Mouse (Mus musculus): ENCODE data around the gene Zc3hc1. TPM values are rescaled to one million over a fixed set of nuclear protein-coding genes. Genes with fewer than 3 reads are reported as not detected.

The Zc3hc1 gene
- polyA plus RNA-seq, 1 experiment = 13.8 TPM

DNA sequence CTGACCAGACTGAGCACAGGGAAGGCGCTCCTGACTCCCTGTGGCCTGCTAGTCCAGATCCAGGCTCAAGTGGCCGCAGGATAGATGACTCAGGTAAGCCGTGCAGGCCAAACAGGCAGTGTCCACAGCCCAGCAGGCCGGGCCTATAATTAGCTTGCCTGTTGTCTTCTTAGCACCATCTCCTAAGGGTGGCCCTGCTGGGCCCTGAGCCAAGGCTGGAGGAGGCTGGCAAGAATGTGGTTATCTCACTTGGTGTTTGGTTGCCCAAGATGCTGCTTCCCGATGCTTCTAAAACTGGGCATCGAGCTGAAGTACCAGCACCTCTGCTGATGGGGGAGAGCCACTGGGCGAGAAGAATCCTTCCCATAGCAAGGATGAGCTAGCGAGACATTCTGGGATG is 35.1 kb downstream of the Zc3hc1 start:
- DNase-seq = no peak
- H3K4me3 ChIP-seq (replicated peaks; ENCODE audit: extremely low read depth, low read depth, low read length) = no peak overlapping the region
- WGBS = 65% methylated on average over 8 of the region's 8 CpGs
- H3K4me1 ChIP-seq (ENCODE audit: control insufficient read depth, insufficient read depth, low read length) = no peaks in the 10 kb centered on the region; the same call in 1 of the 2 replicates
- TF ChIP-seq CTCF (IDR thresholded peaks at IDR 0.05; ENCODE audit: insufficient read depth, low read length) = no peak
- TF ChIP-seq POLR2A (IDR thresholded peaks at IDR 0.05; ENCODE audit: borderline replicate concordance, extremely low read depth, low read depth, low read length) = no peak

DNA sequence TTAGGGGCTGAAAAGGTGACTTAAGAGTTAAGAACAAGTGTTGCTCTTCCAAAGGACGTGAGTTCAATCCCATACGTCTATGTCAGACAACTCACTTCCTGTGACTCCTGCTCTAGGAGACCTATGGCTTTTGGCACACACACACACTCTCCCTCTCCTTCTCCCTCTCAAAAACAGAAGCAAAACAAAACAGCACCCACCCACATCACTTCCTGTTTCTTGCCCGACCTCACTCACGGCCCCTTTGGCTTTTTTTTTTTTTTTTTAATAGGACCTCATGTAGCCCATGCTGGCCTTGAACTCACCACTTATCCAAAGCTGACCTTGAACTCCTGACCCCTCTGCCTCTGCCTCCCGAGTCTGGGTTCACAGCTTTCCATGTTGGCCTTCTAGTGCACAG is 36.1 kb downstream of the Zc3hc1 start:
- WGBS = 19% methylated on average over 5 of the region's 5 CpGs
- Histone ChIP-seq H3K4me1 (ENCODE audit: control insufficient read depth, insufficient read depth, low read length) (no peaks in the 10 kb centered on the region; the same call in 1 of the 2 replicates), H3K4me3 (replicated peaks; ENCODE audit: extremely low read depth, low read depth, low read length) (no peak overlapping the region)
- no peak for DNase-seq
- TF ChIP-seq POLR2A (IDR thresholded peaks at IDR 0.05; ENCODE audit: borderline replicate concordance, extremely low read depth, low read depth, low read length) (no peak), CTCF (IDR thresholded peaks at IDR 0.05; ENCODE audit: insufficient read depth, low read length) (no peak)

- DNase-seq = no peak
- WGBS = 84% methylated on average over 8 of the region's 8 CpGs
- no peak for TF ChIP-seq CTCF (IDR thresholded peaks at IDR 0.05; ENCODE audit: insufficient read depth, low read length)
- TF ChIP-seq POLR2A (IDR thresholded peaks at IDR 0.05; ENCODE audit: borderline replicate concordance, extremely low read depth, low read depth, low read length) = no peak
- Histone ChIP-seq H3K4me3 (replicated peaks; ENCODE audit: extremely low read depth, low read depth, low read length) (no peak overlapping the region), H3K4me1 (ENCODE audit: control insufficient read depth, insufficient read depth, low read length) (no peaks in the 10 kb centered on the region; the same call in 1 of the 2 replicates)
Observed at GRCm38 (mm10) chr6:30353661-30354060, 37.2 kb downstream of the Zc3hc1 start.

GRCm38 (mm10) chr6:30352762-30353161 is 38.1 kb downstream of the Zc3hc1 start:
- Histone ChIP-seq H3K4me1 (ENCODE audit: control insufficient read depth, insufficient read depth, low read length) (no peaks in the 10 kb centered on the region; the same call in 1 of the 2 replicates), H3K4me3 (replicated peaks; ENCODE audit: extremely low read depth, low read depth, low read length) (no peak overlapping the region)
- no peak for DNase-seq
- no peak for TF ChIP-seq POLR2A (IDR thresholded peaks at IDR 0.05; ENCODE audit: borderline replicate concordance, extremely low read depth, low read depth, low read length)
- WGBS = 26% methylated on average over 8 of the region's 8 CpGs

- 56% methylated on average over 9 of the region's 9 CpGs for WGBS
- TF ChIP-seq POLR2A (IDR thresholded peaks at IDR 0.05; ENCODE audit: borderline replicate concordance, extremely low read depth, low read depth, low read length) (no peak), CTCF (IDR thresholded peaks at IDR 0.05; ENCODE audit: insufficient read depth, low read length) (no peak)
- H3K4me1 ChIP-seq (ENCODE audit: control insufficient read depth, insufficient read depth, low read length) = no peaks in the 10 kb centered on the region; the same call in 1 of the 2 replicates
- no peak overlapping the region for H3K4me3 ChIP-seq (replicated peaks; ENCODE audit: extremely low read depth, low read depth, low read length)
- DNase-seq = no peak
Observed at GRCm38 (mm10) chr6:30351290-30351689, 39.5 kb downstream of the Zc3hc1 start.

- Histone ChIP-seq H3K4me3 (replicated peaks; ENCODE audit: extremely low read depth, low read depth, low read length) (no peak overlapping the region), H3K4me1 (ENCODE audit: control insufficient read depth, insufficient read depth, low read length) (no peaks in the 10 kb centered on the region)
- DNase-seq = no peak
- TF ChIP-seq CTCF (IDR thresholded peaks at IDR 0.05; ENCODE audit: insufficient read depth, low read length) = no peak
- TF ChIP-seq POLR2A (IDR thresholded peaks at IDR 0.05; ENCODE audit: borderline replicate concordance, extremely low read depth, low read depth, low read length) = no peak
- 93% methylated on average over 4 of the region's 4 CpGs for WGBS
Observed at GRCm38 (mm10) chr6:30347288-30347801, 43.5 kb downstream of the Zc3hc1 start.

GRCm38 (mm10) chr6:30346737-30347136 is 44.1 kb downstream of the Zc3hc1 start:
- H3K4me1 ChIP-seq (ENCODE audit: control insufficient read depth, insufficient read depth, low read length) = no peaks in the 10 kb centered on the region
- TF ChIP-seq CTCF (IDR thresholded peaks at IDR 0.05; ENCODE audit: insufficient read depth, low read length) = no peak
- no peak for TF ChIP-seq POLR2A (IDR thresholded peaks at IDR 0.05; ENCODE audit: borderline replicate concordance, extremely low read depth, low read depth, low read length)
- DNase-seq = no peak
- no peak overlapping the region for H3K4me3 ChIP-seq (replicated peaks; ENCODE audit: extremely low read depth, low read depth, low read length)
- 38% methylated on average over 6 of the region's 6 CpGs for WGBS

DNA sequence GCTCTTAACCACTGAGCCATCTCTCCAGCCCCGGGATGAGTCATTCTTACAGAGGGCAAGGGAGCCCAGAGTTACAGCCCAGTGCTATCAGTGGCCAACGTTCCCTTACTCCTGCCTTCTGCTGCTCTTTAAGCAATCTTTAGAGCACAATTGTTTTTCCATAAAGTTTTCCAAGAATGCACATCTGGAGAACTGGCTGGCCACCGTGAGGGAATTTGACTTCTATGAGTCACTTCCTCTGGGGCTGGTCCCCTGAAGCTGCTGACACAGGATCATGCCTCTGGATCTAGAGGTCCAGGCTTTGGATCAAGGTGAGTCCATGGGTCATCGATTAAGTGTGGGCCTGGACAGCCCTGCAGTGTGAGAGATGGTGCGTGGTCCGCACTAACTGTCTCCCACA is 46.8 kb downstream of the Zc3hc1 start:
- DNase-seq = no peak

GRCm38 (mm10) chr6:30340231-30340873 is 50.5 kb downstream of the Zc3hc1 start:
- Histone ChIP-seq H3K4me3 (replicated peaks; ENCODE audit: extremely low read depth, low read depth, low read length) (no peak overlapping the region), H3K4me1 (ENCODE audit: control insufficient read depth, insufficient read depth, low read length) (peaks cover 5% of the 10 kb centered on the region)
- TF ChIP-seq POLR2A (IDR thresholded peaks at IDR 0.05; ENCODE audit: borderline replicate concordance, extremely low read depth, low read depth, low read length) = no peak
- no peak for TF ChIP-seq CTCF (IDR thresholded peaks at IDR 0.05; ENCODE audit: insufficient read depth, low read length)
- WGBS = 71% methylated on average over 4 of the region's 4 CpGs
- DNase-seq = no peak

More for the DNA sequence above, 46.8 kb downstream of the Zc3hc1 start:
- TF ChIP-seq CTCF (IDR thresholded peaks at IDR 0.05; ENCODE audit: insufficient read depth, low read length) (no peak), POLR2A (IDR thresholded peaks at IDR 0.05; ENCODE audit: borderline replicate concordance, extremely low read depth, low read depth, low read length) (no peak)
- Histone ChIP-seq H3K4me3 (replicated peaks; ENCODE audit: extremely low read depth, low read depth, low read length) (no peak overlapping the region), H3K4me1 (ENCODE audit: control insufficient read depth, insufficient read depth, low read length) (no peaks in the 10 kb centered on the region)
- 58% methylated on average over 6 of the region's 6 CpGs for WGBS

DNA sequence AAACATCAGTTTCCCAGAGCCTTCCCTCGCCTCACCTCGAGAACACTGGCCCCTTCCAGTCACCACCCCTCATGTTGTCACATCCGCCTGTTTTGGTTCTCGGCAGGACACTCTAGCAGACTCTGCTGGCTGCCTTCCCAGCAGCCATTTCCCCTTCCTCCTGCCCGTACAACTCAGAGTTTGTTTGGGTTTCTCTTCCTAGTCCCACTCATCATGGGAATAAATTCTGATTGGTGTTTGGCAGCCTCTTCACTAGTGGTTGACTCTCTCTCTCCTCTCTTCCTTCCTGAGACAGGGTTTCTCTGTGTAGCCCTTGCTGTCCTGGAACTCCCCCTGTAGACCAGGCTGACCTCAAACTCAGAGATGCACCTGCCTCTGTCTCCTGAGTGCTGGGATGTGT is 53.9 kb downstream of the Zc3hc1 start:
- peak; percentile 19; the same call in 1 of the 2 replicates for TF ChIP-seq POLR2A (IDR thresholded peaks at IDR 0.05; ENCODE audit: borderline replicate concordance, extremely low read depth, low read depth, low read length)
- TF ChIP-seq CTCF (IDR thresholded peaks at IDR 0.05; ENCODE audit: insufficient read depth, low read length) = peak; percentile 31; the same call in 1 of the 2 replicates
- H3K4me1 ChIP-seq (ENCODE audit: control insufficient read depth, insufficient read depth, low read length) = peaks cover 5% of the 10 kb centered on the region
- DNase-seq = peak; percentile 66
- 2% methylated on average over 5 of the region's 5 CpGs for WGBS
- no peak overlapping the region for H3K4me3 ChIP-seq (replicated peaks; ENCODE audit: extremely low read depth, low read depth, low read length)

Measured in lung, adult 2 months (tissue).